Mouse (Mus musculus) cerebellum, postnatal 25 days (tissue): ENCODE results near the gene Sec23b.
"Not testable (repeated sequence)": the region's sequence is repeated elsewhere in the genome, so short reads cannot be mapped to it uniquely, and the experiment has no call there.

Experiments
- DNase-seq, 2 experiments: peaks; one replicate each; pipeline ENCODE4 v3.0.0; 2021; ENCODE audit warnings: mixed read lengths in 2 of 2

Sec23b gene

DNA sequence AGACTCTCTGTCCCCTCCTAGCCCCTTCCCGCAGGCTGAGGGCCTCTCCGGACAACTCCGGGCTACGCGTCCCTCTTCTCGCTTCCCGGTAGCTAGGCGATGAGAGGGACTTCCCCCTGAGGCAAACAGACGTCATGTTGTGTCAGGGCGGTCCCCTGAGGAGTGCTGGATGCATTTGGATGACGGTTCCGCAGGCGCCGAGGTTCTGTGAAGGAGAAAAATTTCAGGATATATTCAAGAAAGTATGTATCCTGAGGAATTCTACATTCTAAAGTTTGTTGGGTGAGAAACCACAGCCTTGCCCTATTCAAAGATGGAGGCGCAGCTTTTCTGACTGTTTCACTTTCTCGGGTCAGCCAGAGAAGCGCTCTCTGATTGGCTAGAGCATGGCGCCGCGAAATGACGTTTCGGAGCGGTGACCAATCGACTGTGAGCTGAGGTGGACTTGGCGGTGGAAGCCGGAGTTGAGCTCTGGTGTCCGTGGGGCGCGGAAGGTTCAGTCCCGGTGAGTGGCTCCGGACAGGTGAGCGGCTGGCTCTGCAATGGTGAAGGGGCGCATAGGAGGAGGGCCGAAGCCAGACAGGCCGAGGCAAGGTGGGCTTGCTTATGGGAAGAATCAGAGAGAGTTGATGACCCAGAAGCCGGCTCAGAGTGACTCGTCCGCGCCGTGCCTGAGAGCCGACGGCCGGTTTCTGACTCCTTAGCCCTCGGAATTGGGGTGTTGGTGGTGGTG, at the start of gene Sec23b:
TSS of gene Sec23b (plus strand) at position 410 of the 733 bp plus-strand sequence.
- DNase-seq: peak; percentile 98

DNA sequence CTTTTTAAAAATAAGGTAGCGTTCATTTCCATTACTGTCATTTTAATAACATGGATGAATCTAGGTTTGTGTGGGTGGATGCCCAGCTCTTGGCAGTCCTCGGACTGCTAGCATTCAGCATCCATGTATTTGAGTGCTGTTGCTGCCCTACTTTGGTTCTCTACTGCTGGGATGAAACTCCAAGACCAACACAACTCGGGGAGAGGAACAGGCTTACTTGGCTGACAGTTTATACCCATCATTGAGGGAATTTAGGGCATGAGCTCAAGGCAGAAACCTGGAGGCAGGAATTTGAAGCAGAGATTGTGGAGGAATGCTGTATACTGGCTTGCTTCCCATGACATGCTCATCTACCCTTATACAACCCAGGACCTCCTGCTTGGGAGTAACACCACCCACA, 41.4 kb upstream of the Sec23b start:
- DNase-seq: no peak

- no peak for DNase-seq
Observed at GRCm38 (mm10) chr2:144519772-144520171, 36.3 kb upstream of the Sec23b start.

- DNase-seq: peak in 1 of 2 experiments; percentile 27
Observed at GRCm38 (mm10) chr2:144525856-144526255, 30.2 kb upstream of the Sec23b start.

DNA sequence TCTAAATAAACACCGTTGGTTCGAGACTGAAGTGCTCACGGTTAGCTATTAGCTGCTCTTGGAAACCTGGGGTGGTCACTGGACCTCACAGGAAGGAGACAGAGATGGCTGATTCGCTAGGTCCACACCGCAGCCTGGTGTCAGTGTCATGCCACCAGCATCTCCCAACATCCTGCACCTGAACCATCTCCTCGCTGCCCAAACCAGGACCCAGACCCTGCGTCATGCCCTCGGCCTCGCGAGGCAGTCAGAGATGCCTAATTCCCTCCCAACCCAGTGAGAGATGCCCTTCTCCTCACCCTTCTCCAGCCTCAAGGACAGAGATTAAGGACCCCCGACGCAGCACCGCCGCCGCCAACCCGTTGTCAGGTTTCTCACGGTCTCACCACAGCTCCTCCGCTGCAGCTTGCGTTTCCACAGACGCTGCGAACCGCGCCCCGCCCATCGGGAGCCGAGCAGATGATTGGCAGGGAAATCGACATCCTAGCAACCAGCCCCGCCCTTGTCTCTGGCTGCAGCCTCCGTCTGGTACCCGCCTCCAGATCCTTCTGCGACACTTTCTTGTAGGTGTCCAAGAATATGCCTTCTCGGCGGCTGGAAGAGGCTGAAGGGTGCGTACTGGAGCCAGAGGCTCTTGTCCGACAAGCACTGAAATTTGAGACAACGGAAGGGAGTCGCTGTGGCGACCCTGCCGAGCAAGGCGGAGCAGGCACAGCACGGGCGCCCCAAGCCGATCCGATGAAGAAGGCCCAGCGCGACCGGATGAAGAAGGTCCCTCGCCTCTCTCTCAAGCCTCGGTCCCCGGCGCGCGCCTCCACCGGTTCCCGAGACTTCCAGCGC, 28.8 kb upstream of the Sec23b start, which contains the start of the genes Dzank1 and Polr3f:
TSS of gene Dzank1 (minus strand) at position 434 of the 840 bp plus-strand sequence.
TSS of gene Polr3f (plus strand) at position 738 of the 840 bp plus-strand sequence.
- DNase-seq: peak; percentile 97 to 98

GRCm38 (mm10) chr2:144527821-144528174, 28.2 kb upstream of the Sec23b start:
- DNase-seq: no peak

DNA sequence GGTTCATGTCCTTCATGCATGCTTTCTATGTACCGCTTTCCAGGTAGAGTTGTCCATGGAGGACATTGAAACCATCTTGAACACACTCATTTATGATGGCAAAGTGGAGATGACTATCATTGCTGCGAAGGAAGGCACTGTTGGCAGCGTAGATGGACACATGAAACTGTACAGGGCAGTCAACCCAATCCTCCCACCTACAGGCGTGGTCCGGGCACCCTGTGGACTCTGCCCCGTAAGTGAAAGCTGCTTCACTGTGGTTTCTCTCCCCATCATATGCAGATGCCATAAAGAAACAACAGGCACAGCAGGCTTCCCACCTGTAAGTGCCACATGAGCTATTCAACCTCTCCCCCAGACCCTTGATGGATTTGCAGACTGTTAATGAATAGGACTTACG, 18.9 kb upstream of the Sec23b start:
- no peak for DNase-seq

GRCm38 (mm10) chr2:144541246-144541645, 14.8 kb upstream of the Sec23b start:
- no peak for DNase-seq

DNA sequence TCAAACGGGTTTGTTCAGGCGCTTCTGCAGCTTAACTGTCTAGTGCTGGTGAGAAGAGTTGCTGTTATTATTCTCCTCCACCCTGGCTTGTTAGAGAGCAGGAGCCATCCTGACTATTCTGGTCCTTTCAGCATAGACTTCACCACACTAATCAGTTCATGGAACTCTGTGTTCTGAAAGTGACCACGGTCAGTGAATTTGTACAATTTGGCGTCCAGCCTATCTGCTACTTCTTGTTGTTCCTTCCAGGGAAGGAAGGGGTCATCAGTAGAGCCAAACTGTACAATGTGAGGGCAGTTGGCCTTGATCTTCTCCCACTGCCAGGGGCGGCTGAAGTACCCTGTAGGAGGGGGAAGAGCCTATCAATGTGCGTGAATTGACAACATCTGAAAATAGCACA, 12.4 kb upstream of the Sec23b start:
- DNase-seq: no peak

- DNase-seq: no peak
Observed at GRCm38 (mm10) chr2:144544630-144545029, 11.4 kb upstream of the Sec23b start.

DNA sequence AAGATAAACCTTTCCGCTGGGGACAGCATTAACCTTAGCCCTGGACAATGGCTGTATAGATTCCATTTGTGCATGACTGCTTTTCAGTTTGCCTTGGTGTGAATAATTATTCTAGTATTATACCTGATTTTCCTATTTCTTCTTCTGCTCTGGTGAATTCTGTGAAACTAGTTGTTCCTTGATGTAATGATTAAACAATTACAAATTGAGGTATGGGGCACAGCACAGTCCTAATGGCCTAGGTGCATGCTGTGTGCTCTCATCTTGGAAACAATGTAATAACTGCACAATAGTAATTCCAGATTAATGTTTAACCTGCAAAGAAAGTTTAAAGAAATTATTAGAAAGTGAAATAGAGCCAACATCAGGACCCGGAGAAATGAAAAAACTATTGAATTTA, 11.0 kb upstream of the Sec23b start:
- no peak for DNase-seq

GRCm38 (mm10) chr2:144545481-144545880, 10.5 kb upstream of the Sec23b start:
- no peak for DNase-seq

DNA sequence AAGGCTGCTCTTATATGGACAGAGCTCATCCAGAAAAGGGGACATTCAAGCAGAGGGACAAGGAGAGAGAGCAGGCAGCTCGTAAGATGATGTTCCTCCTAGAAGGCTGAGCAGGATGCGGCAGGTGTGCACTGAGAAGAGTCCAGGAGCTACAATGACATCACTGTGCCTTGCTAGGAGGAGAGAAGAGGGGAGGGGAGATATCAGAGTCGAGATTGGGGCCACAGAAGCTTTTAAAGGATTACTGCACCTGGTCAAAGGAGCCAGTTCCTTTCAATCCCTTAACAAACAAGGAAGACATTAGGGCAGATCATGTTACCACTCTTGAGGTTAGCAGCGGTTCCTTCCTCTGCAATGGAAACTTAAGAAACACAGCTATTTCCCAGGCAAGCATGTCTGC, 8.5 kb upstream of the Sec23b start:
- no peak for DNase-seq

DNA sequence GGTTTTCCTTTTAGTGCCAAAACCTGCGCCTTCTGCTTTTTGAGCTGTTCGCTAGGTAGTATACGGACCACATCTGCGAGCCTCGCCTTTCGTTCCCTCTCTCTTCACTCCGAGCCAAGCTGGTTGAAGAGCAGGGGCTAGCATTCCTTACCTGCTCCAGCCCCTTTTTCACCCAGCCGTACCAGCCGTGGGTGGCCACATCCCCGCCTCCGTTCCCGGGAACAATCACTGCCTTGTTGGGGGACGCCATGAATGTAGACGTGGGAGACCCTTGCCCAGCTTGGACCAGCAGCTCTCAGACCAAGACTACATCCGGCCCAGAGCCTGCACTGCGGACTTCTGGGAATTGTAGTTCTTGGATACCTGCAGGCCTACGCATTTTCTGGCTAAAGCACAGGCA, 5.5 kb upstream of the Sec23b start, which contains the start of gene Rbbp9:
TSS of gene Rbbp9 (minus strand) at position 341 of the 400 bp plus-strand sequence.
- DNase-seq: peak; percentile 73 to 76

GRCm38 (mm10) chr2:144553905-144554304, 2.1 kb upstream of the Sec23b start:
- DNase-seq: no peak

DNA sequence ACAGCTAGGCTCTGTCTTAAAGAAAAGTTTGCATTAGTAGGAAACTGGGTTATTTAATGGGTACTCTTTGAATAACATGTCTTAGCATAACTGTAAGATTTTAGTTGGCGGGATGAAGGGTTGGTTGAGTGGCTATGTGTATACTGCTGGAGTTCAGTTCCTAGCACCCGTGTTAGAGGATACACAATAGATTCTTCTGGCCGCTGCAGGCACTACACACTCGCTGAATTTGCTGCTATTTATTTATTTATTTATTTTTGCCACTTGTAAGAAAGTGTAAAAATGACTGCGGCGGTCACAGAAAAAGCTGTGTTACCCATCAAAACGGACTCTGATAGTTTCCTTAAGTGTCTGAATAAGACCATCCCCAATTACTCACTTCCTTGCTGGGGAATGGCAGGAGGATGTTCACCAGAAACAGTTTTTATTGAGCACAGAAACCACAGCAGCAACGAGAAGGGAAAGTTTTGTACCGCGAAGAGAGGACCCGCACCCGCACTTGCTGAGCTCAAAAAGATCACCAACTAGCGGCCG, 676 bp upstream of the Sec23b start:
- DNase-seq: no peak

- no peak for DNase-seq
Observed at GRCm38 (mm10) chr2:144588723-144589122, 32.7 kb downstream of the Sec23b start.

DNA sequence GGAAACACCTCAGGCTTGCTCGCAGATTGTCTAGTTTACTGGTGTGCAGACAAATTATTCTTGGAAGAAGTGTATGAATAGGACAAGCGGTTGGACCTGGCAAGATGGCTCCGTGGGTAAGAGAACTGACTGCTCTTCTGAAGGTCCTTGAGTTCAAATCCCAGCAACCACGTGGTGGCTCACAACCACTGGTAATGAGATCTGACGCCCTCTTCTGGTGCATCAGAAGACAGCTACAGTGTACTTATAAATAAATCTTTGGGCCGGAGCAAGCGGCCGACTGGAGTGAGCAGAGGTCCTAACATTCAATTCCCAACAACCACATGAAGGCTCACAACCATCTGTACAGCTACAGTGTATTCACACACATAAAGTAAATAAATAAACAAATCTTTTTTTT, 37.0 kb downstream of the Sec23b start:
- DNase-seq: not testable (repeated sequence)

DNA sequence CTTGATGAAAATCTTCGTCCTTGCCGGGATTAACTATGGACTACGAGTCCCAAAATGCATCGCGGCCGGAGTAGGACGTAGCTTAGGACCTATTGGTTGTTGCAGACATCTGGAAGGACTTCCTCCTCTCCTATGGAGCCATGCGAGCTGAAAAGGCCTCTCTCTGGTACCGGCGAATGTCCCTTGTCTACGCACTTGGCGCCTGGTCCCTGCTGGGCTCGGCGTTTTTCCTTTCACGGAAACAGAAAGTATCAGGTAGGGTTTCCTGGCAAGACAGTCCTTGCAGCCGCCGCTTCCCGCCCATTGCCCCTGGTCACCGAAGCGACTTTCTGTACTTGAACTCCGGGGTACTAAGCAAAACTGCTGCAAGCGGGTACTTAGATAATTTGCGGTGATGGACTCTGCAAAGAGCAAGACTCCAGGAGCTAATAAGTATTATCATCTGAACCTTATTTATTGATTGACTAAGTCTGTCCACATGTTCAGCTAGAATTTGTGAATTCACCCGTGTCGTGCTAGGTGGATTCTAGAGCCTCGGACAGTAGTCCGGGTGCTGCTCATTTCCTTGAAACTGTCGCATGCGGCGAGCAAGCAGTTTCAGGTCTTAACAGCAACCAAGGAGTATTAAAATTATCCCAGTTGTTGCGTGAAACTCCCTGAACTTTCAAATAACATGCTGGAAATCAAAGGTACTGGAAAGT, 38.1 kb downstream of the Sec23b start, which contains the start of gene Smim26:
TSS of gene Smim26 (plus strand) at position 104 of the 701 bp plus-strand sequence.
- DNase-seq: peak; percentile 79 to 84

DNA sequence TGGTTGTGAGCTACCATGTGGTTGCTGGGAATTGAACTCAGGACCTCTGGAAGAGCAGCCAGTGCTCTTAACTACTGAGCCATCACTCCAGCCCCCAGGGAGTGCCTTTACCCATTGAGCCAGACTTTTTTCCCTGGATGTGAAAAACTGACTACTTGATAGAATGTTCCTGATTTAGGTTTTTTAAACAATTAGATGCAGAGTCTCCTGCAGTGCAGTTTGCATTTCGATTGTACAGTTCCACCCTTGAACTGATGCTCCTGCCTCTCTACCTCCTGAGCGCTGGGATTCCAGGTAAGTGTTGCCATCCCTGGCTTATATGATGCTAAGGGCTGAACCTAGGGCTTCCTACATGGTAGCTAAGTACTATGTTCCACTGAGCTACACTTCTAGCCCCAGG, 42.0 kb downstream of the Sec23b start:
- DNase-seq: no peak

GRCm38 (mm10) chr2:144599831-144600687, 44.0 kb downstream of the Sec23b start, which contains the start of gene Dtd1:
TSS of gene Dtd1 (plus strand) at chr2:144599897.
- peak; percentile 94 to 97 for DNase-seq

DNA sequence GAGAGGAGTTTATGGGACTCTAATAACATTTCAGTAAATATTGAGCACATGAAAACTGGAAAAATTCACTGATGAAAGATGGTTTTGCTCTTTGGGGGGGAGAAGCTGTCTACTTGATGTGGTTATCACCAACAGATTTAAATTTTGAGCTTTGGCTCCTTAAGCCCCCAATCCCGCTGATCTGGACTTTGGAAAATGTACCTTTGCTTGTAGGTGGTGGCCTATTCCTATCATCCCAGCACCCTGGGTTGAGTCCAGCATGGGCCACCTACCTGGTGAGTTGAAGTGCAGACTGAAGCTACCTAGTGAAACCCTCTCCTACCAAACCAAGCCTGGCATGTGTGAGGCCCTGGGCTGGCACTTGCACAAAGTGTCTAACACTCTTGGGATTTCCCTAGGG, 45.5 kb downstream of the Sec23b start:
- DNase-seq: no peak
